Mouse (Mus musculus): Measurements from ENCODE around the gene Gck.
"Not testable (repeated sequence)": the region's sequence is repeated elsewhere in the genome, so short reads cannot be mapped to it uniquely, and the experiment has no call there.

Gck gene

DNA sequence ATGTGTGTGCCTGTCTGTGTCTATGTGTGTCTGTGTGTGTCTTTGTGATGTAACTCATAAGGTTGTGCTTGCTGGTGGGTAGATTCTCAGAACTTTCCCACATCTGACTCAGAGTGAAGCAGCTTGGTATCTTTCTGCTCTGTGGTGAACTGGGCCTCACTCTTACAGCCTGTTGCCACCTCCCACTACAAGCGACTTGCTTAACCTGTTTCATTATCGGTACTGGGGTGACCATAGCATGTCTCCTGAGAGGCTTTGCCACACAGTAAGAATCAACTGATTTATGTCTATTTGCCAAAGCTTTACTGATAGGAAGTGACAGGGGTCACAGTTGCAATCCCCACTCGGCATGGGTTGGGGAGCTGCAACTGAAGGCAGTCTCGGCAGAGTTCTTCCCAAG, 41.2 kb downstream of the Gck start:
- DNase-seq (ENCODE audit: low spot score in 2 of 2) = no peak

DNA sequence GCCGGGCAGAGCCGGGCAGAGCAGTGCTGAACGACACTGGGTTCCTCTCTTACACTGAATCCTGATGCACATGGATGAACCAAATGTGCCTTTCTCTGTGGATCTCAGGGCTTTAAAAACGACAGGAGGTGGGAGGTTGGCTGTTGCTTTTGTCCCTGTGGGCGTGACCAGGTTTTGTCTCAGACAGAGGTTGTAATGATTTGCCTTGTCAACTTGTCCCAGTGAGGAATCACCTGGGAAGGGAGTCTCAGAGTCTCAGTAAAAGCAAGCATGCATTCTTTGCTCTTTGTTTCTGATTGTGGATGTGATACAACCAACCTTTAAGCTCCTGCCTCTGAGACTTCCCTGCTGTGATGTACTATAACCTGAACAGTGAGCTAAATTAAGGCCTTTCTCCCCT, 42.8 kb downstream of the Gck start:
- no peak for DNase-seq (ENCODE audit: low spot score in 2 of 2)

DNA sequence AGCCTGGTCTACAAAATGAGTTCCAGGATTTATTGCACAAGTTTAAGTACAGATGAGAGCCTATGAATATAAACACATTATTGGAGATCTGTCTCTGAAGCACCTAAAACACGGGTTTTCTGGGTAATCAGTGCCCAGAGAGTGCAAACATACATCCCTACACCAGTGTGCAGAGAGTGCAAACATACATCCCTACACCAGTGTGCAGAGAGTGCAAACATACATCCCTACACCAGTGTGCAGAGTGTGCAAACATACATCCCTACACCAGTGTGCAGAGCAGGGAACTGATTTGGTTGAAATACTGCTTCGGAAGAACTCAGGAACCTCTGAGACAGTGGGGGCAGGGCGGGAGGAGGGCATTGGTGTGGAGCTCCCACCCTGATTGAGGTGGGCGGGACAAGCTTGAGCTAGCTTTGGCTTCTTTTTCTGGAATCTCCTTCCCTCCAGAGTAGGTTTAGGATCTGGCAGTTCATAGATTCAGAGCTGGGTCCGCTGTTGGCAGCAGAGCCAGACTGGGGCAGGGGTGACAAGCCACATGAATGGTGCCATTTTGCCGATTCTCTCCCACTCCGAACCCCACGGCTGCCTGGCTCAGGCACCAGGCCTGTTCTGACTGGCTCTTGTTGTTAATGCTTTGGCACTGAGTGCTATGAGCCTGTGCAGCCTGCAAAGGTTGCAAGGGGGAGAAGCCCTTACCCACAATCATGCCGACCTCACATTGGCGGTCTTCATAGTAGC, 43.9 kb downstream of the Gck start:
- no peak for DNase-seq (ENCODE audit: low spot score in 2 of 2)

DNA sequence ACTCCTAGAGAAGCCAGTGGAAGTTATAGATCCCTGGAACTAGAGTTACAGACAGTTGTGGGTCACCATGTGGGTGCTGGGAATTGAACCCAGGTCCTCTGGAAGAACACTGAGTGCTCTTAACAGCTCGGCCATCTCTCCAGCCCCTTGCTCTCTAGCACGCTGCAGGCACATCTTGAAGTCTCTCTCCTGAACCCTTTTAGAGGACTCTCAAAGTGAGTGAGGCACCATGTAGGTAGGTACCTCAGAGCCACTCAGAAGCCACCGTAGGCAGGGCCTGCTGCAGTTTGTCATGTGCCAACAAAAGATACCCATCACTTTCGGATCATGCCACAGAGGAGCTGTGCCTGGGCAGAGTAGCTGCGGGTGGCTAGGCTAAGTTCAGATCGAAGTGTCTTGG, 45.0 kb downstream of the Gck start:
- DNase-seq (ENCODE audit: low spot score in 2 of 2) = no peak

GRCm38 (mm10) chr11:5904357-5904756, 45.5 kb downstream of the Gck start:
- no peak for DNase-seq (ENCODE audit: low spot score in 2 of 2)

- no peak for DNase-seq (ENCODE audit: low spot score in 2 of 2)
These were observed 46.0 kb downstream of the Gck start for GRCm38 (mm10) chr11:5903844-5904243.

DNA sequence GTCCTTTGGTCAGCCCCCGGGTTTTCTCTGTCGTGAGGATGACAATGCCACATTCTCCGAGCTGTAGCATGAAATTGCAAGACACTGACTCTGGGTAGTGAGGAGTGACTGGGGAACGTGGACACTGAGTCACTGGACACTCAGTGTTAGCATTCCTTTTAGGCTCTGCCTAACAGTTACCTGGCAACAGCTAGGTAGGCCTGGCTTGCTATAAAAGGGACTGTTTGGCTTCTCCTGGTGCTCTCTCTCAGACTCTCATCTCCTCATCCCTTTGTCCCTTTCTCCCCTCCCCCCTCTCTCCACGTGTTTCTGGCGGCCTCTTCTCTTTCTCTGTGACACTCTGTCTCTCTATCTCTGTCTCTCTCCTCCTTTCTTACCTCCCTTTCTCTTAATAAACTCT, 47.5 kb downstream of the Gck start:
- DNase-seq (ENCODE audit: low spot score in 2 of 2) = no peak

- DNase-seq (ENCODE audit: low spot score in 2 of 2) = no peak
These were observed 47.9 kb downstream of the Gck start for GRCm38 (mm10) chr11:5901950-5902349.

DNA sequence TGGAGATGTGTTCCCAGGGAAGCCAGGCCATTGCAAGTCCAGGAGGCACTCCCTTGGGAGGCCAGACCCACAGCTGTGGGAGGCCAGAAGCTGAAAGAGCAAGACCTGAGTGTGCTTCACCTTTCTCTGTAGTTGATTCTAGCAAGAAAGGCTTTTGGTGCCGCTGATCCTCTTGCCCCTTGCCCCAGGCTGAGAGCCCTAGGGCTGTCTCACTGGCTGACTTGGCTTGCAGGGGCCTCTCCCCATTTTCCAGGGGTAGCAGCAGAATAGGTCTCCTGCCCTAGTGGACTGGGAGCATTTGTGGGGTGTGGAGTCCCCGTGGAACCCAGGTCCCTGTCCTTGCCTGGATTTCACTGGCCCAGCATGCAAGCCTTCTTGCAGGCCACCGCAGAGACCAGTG, 48.6 kb downstream of the Gck start:
- no peak for DNase-seq (ENCODE audit: low spot score in 2 of 2)

DNA sequence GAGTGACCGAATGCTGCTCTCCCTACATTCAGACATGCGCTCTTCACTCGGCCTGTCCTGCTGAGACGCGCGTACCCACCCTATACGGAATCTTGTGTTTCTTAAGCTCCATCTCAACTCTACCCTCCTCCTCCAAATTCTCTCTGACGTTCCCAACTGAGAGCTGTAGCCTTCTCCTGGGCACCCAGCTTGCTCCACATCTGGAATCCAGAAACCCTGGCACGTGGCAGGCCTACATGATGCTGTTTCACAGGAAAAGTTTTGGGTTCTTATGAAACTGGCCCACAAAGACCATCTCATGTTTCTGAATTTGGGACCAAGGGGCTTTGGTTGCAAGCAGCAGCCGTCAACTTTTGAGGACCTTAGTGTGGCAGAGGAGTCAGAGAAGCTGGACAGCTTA, 50.6 kb downstream of the Gck start:
- no peak for DNase-seq (ENCODE audit: low spot score in 2 of 2)

GRCm38 (mm10) chr11:5898531-5898930, 51.4 kb downstream of the Gck start, which contains the start of gene Myl7:
Gene Myl7 (minus strand): TSS chr11:5898782.
- no peak for DNase-seq (ENCODE audit: low spot score in 2 of 2)

DNA sequence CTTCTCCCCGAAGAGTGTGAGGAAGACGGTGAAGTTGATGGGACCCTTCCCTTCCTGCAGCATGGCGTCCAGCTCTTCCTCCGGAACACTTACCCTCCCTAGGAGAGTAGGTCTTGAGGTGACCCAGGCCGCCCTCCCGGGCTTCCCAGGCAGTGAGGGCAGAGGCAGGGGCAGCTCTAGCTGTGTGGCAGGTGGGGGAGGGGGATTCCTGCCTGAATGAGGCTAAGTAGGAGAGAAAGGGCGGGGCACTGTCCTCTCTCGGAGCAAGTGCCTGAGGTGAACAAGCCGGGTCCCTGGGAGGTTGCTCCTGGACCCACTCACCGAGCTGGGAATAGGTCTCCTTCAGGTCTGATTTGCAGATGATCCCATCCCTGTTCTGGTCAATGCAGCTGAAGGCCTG, 52.0 kb downstream of the Gck start:
- DNase-seq (ENCODE audit: low spot score in 2 of 2) = no peak

GRCm38 (mm10) chr11:5897230-5897629, 52.7 kb downstream of the Gck start:
- DNase-seq (ENCODE audit: low spot score in 2 of 2) = no peak

GRCm38 (mm10) chr11:5893807-5894206, 56.1 kb downstream of the Gck start:
- DNase-seq (ENCODE audit: low spot score in 2 of 2) = no peak

GRCm38 (mm10) chr11:5892810-5893368, 57.0 kb downstream of the Gck start:
- DNase-seq (ENCODE audit: low spot score in 2 of 2) = no peak

DNA sequence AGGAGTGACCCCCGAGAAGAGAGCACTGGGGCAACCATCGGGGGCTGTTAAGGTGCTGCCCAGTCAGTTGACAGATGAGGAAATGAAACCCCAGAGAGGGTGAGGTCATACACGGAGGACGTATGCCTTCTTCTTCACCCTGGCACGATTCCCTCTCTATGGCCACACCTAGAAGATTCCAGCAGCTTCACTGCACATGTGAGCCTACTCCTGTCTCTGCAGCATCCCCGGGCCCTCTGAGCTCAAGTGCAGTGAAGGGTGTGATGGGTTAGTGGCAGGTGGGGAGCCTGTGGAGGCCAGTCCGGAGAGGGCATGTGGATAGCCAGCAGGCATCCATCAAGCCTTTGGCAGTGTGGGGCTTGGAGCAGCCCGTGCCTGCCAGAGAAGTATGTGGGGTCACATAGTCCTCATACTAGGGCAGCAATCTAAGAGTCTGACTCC, 57.7 kb downstream of the Gck start:
- peak in 1 of 2 experiments; percentile 29 for DNase-seq (ENCODE audit: low spot score in 2 of 2)

GRCm38 (mm10) chr11:5888563-5888962, 61.3 kb downstream of the Gck start:
- not testable (repeated sequence) for DNase-seq (ENCODE audit: low spot score in 2 of 2)

- no peak for DNase-seq (ENCODE audit: low spot score in 2 of 2)
These were observed 62.6 kb downstream of the Gck start for GRCm38 (mm10) chr11:5887250-5887649.

- DNase-seq (ENCODE audit: low spot score in 2 of 2) = peak; percentile 42 to 57
These were observed 63.7 kb downstream of the Gck start for GRCm38 (mm10) chr11:5886187-5886586.

DNA sequence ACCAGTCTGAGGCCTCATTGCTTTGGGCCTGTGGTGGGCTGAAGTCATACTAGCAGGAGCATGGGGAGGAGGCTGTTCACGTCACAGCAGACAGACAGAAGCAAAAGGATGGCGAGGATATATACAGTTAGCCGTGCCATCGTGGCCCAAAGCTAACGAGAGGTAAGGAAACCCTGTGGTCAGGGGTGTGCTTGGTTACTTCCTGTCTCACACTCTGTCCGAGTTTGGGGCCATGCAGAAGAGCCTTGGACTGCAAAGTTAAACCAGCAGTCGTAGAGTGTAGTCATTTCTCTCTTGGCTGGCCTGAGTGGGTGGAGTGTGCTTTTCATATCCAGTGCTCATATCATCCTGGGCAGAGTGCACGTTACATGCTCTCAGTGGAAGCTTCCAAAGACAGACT, 67.4 kb downstream of the Gck start:
- peak; percentile 78 to 87 for DNase-seq (ENCODE audit: low spot score in 2 of 2)

GRCm38 (mm10) chr11:5879905-5880304, 70.0 kb downstream of the Gck start:
- DNase-seq (ENCODE audit: low spot score in 2 of 2) = peak; percentile 50 to 68

GRCm38 (mm10) chr11:5878661-5879060, 71.2 kb downstream of the Gck start:
- DNase-seq (ENCODE audit: low spot score in 2 of 2) = no peak

- peak; percentile 94 to 95 for DNase-seq (ENCODE audit: low spot score in 2 of 2)
These were observed 71.9 kb downstream of the Gck start, which contains the start of gene Pold2 for GRCm38 (mm10) chr11:5877921-5878526. Gene Pold2 (minus strand): TSS chr11:5878292.
